Mouse (Mus musculus) forebrain, postnatal 0 days (tissue): ENCODE data around the gene Hoxc5. TPM values are rescaled to one million over a fixed set of nuclear protein-coding genes. Genes with fewer than 3 reads are reported as not detected.

Experiments used
- ATAC-seq: fragments of 200-750 bp; cut with Nextera tagmentation; 2 replicates; pipeline ENCODE4 v1.8.0; 2017; ENCODE audit warnings: mild to moderate bottlenecking, moderate library complexity
- DNase-seq: peaks from one replicate; pipeline ENCODE4 v3.0.0-alpha.2; 2015
- H3K27ac ChIP-seq: fragments of 300-500 bp; sonication (generic); 2 replicates; pipeline ENCODE4 v1.5.1; 2014; ENCODE audit warnings: low read depth, mild to moderate bottlenecking, antibody characterized with exemption, low read length, moderate library complexity, mixed read lengths
- H3K27me3 ChIP-seq: fragments of 300-500 bp; sonication (generic); 2 replicates; pipeline ENCODE4 v1.6.1; 2014; ENCODE audit warnings: mild to moderate bottlenecking, low read length, mixed read lengths; ENCODE audit not compliant: insufficient read depth
- H3K36me3 ChIP-seq: fragments of 300-500 bp; sonication (generic); 2 replicates; pipeline ENCODE4 v1.6.1; 2014; ENCODE audit warnings: mild to moderate bottlenecking, moderate library complexity; ENCODE audit not compliant: insufficient read depth
- H3K4me1 ChIP-seq: fragments of 300-500 bp; sonication (generic); 2 replicates; pipeline ENCODE4 v1.6.1; 2014; ENCODE audit warnings: antibody characterized with exemption; ENCODE audit not compliant: insufficient read depth
- H3K4me2 ChIP-seq: fragments of 300-500 bp; sonication (generic); 2 replicates; pipeline ENCODE4 v1.6.1; 2014; ENCODE audit warnings: low read depth, mild to moderate bottlenecking, moderate library complexity
- H3K4me3 ChIP-seq: fragments of 300-500 bp; sonication (generic); 2 replicates; pipeline ENCODE4 v1.5.1; 2014; ENCODE audit warnings: low read depth, low read length, mixed read lengths
- H3K9ac ChIP-seq: fragments of 300-500 bp; sonication (generic); 2 replicates; pipeline ENCODE4 v1.6.1; 2014; ENCODE audit warnings: mild to moderate bottlenecking
- H3K9me3 ChIP-seq: fragments of 300-500 bp; sonication (generic); 2 replicates; pipeline ENCODE4 v1.6.1; 2016; ENCODE audit warnings: low read length
- CTCF ChIP-seq: sonication (generic); IDR thresholded peaks from 2 replicates; pipeline ENCODE4 v1.5.1; 2016; ENCODE audit warnings: antibody characterized with exemption, control low read depth, low read depth
- WGBS: fragments of 180-500 bp; shearing (Covaris S2); extraction: QIAGEN DNeasy Blood & Tissue Kit; methylation state at CpG from one replicate; pipeline ENCODE4 v1.1.7; 2014; 5-methylcytosine and 5-hydroxymethylcytosine counted together
- polyA plus RNA-seq: library from polyadenylated mRNA; unstranded; fragments of >200 nt; fragmentation: Nextera tagmentation; extraction: Ambion mirVana; gene quantifications from 2 replicates; pipeline ENCODE4 v1.2.1, GENCODE M21; 2015
- total RNA-seq: library from RNA; depleted of rRNA; stranded (reverse); fragments of >200 nt; gene quantifications from 2 replicates; pipeline ENCODE4 v1.2.3, GENCODE M21; 2014

Hoxc5 gene
- total and polyA plus RNA-seq, 2 experiments from 2014 or later: not detected

GRCm38 (mm10) chr15:102969296-102969695 is 2.1 kb downstream of the Hoxc5 start:
- H3K36me3 ChIP-seq: no peaks in the 10 kb centered on the region
- H3K4me3 ChIP-seq: no peak overlapping the region
- no peaks in the 10 kb centered on the region for H3K9me3 ChIP-seq
- H3K9ac ChIP-seq: no peak overlapping the region
- no peak for ATAC-seq
- H3K27ac ChIP-seq: no peak overlapping the region
- H3K4me2 ChIP-seq: no peak overlapping the region
- DNase-seq: no peak
- WGBS: 24% methylated on average over 1 of the region's 1 CpGs
- no peaks in the 10 kb centered on the region for H3K4me1 ChIP-seq
- no peak for TF ChIP-seq CTCF
- peaks cover 97% of the 10 kb centered on the region for H3K27me3 ChIP-seq

DNA sequence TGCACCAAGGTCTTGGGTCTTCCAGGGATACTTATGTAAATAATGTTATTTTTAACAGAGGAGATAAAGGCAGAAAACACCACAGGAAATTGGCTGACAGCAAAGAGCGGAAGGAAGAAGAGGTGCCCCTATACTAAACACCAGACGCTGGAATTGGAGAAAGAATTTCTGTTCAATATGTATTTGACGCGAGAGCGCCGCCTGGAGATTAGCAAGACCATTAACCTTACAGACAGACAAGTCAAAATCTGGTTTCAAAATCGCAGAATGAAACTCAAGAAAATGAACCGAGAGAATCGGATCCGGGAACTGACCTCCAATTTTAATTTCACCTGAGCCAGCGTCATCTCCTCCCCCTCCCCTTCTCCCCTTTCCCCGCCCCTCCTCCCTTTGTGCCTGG is 3.5 kb downstream of the Hoxc5 start:
- peak; percentile 47 for TF ChIP-seq CTCF
- no peak overlapping the region for H3K4me3 ChIP-seq
- WGBS: 2% methylated on average over 12 of the region's 12 CpGs
- no peaks in the 10 kb centered on the region for H3K4me1 ChIP-seq
- ATAC-seq (no peak), DNase-seq (no peak)
- peaks cover 97% of the 10 kb centered on the region for H3K27me3 ChIP-seq
- no peaks in the 10 kb centered on the region for H3K9me3 ChIP-seq
- no peak overlapping the region for H3K27ac ChIP-seq
- no peak overlapping the region for H3K9ac ChIP-seq
- H3K36me3 ChIP-seq: no peaks in the 10 kb centered on the region
- no peak overlapping the region for H3K4me2 ChIP-seq

- 2% methylated on average over 21 of the region's 21 CpGs for WGBS
- no peak for DNase-seq
- H3K27me3 ChIP-seq: peaks cover 91% of the 10 kb centered on the region
- ATAC-seq: no peak
- H3K4me3 ChIP-seq: no peak overlapping the region
- no peaks in the 10 kb centered on the region for H3K4me1 ChIP-seq
- no peak overlapping the region for H3K9ac ChIP-seq
- no peaks in the 10 kb centered on the region for H3K36me3 ChIP-seq
- no peak overlapping the region for H3K27ac ChIP-seq
- H3K4me2 ChIP-seq: no peak overlapping the region
- no peaks in the 10 kb centered on the region for H3K9me3 ChIP-seq
- no peak for TF ChIP-seq CTCF
Observed at GRCm38 (mm10) chr15:102972254-102972653, 5.0 kb downstream of the Hoxc5 start.

DNA sequence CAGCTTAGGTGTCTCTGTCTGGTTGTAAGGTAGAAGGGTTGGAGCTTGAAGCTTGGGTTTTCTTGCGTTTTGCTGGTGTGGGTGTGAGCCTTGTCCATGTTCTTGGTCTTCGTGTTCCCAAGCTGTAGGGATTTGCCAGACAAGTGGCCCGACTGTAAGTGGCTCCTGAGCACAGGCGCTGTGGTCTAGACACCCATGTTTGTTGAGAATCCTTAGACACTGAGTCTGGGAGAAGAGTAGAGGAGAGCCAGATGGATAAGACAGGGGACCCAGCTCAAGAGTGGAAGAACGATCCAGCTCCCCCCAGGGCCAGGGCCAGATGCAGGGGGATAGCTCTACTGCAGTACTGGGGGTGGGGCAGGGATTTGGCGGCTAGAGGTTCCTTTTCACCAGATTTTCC is 5.5 kb downstream of the Hoxc5 start:
- 1% methylated on average over 6 of the region's 6 CpGs for WGBS
- no peak for DNase-seq
- Histone ChIP-seq H3K4me2 (no peak overlapping the region), H3K36me3 (no peaks in the 10 kb centered on the region), H3K27ac (no peak overlapping the region), H3K27me3 (peaks cover 91% of the 10 kb centered on the region), H3K9me3 (no peaks in the 10 kb centered on the region), H3K9ac (no peak overlapping the region), H3K4me1 (no peaks in the 10 kb centered on the region), H3K4me3 (no peak overlapping the region)
- no peak for ATAC-seq
- TF ChIP-seq CTCF: no peak

DNA sequence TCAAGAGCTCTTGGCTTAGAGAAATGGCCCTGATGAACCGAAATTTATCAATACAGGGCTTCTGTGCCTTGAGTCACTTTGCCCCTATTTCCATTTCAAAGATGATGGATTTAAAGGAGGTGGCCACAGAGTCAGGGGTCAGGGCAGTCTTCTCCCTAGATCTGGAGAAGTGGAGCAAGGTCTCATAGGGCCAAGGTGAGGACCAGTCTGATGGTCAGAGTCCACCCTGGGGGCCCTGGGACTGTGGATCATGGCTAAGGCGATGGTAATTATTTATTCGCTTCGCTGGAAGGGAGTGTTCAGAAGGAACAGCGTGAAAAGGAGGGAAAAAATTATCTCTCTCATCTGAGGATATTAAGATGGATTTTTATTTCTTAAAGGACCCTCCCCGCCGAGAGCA is 7.8 kb downstream of the Hoxc5 start:
- DNase-seq: no peak
- no peak overlapping the region for H3K4me2 ChIP-seq
- no peak for TF ChIP-seq CTCF
- peaks cover 93% of the 10 kb centered on the region for H3K27me3 ChIP-seq
- 5% methylated on average over 7 of the region's 7 CpGs for WGBS
- no peaks in the 10 kb centered on the region for H3K4me1 ChIP-seq
- no peak overlapping the region for H3K4me3 ChIP-seq
- no peak for ATAC-seq
- no peaks in the 10 kb centered on the region for H3K9me3 ChIP-seq
- no peaks in the 10 kb centered on the region for H3K36me3 ChIP-seq
- H3K9ac ChIP-seq: no peak overlapping the region
- H3K27ac ChIP-seq: no peak overlapping the region

DNA sequence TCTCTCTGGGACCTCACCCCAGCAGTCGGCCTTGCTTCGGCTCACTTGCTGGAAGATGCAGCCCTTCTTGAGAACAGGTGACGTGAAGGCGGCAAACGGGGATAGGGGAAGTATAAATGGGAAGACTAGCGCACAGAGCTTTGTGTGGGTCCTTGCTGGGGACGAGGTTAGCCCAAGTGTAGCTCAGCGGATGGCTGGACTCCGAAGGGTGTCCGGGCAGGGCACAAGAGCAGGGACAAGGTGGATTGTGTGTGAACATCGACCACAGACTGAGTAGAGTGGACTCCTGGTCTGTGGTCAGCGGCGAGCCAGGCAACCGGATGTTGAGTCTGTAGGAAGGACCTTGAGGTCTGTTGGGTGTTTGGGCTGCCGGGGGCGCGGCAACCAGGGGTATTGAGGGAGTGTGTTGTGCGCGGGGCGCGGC is 8.5 kb downstream of the Hoxc5 start:
- Histone ChIP-seq H3K4me1 (no peaks in the 10 kb centered on the region), H3K9me3 (no peaks in the 10 kb centered on the region), H3K27ac (no peak overlapping the region), H3K9ac (no peak overlapping the region), H3K4me3 (no peak overlapping the region), H3K4me2 (no peak overlapping the region), H3K36me3 (no peaks in the 10 kb centered on the region), H3K27me3 (peaks cover 93% of the 10 kb centered on the region)
- 2% methylated on average over 21 of the region's 21 CpGs for WGBS
- ATAC-seq: no peak
- DNase-seq: no peak
- no peak for TF ChIP-seq CTCF

- 2% methylated on average over 16 of the region's 20 CpGs for WGBS
- ATAC-seq: no peak
- no peaks in the 10 kb centered on the region for H3K9me3 ChIP-seq
- H3K9ac ChIP-seq: no peak within 1 kb of the TSS
- peaks cover 93% of the 10 kb centered on the region for H3K27me3 ChIP-seq
- no peak within 1 kb of the TSS for H3K4me3 ChIP-seq
- TF ChIP-seq CTCF: no peak
- H3K36me3 ChIP-seq: no peaks in the 10 kb centered on the region
- no peak for DNase-seq
- H3K4me1 ChIP-seq: no peaks in the 10 kb centered on the region
- no peak within 1 kb of the TSS for H3K4me2 ChIP-seq
- H3K27ac ChIP-seq: no peak within 1 kb of the TSS
Observed at GRCm38 (mm10) chr15:102976171-102976570, 8.9 kb downstream of the Hoxc5 start, which contains the start of gene Hoxc9. Gene Hoxc9 (plus strand): TSS chr15:102976439.
